Mouse (Mus musculus): ENCODE data around the gene Selenoi.

Gene Selenoi

DNA sequence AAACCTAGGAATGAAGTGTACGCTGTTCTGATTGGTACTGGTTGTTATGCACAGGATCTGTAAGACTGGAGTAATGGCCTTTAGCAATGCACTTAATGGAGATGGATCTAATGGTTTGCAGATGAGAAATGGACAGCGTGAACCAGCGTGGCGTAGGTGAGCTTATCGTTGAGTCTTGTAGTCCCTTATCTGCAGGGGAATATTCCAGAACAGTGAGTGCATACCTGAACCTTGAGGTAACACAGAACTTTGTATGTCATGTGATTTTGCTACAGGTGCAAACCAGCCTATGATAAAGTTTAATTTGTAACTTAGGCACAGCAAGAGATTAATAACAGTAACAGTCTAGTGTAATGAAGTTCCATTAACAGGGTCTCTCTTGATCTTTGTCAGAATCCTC lies 6.2 kb downstream of the Selenoi start:
- DNase-seq (ENCODE audit: low read depth), result no peak

DNA sequence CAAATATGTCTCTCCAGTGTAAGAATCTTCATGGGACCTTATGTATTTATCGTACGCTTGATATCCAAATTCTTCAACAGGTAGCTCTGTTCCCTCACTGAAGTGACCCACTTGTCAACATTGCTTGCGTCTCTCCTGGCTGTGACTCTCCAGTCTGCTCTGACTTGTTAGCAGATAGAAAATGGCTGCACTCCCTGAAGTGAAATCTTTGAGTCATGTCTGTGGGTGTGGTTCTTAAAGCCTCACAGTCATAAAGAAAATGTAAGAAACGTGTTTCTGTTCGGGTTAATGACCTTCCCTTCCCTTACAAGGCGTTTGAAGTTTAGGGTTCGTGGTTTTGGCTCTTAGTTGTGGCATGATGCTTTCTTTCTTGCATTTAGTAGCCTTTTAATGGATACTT lies 8.2 kb downstream of the Selenoi start:
- peak; percentile 86 for DNase-seq (ENCODE audit: low read depth)

DNA sequence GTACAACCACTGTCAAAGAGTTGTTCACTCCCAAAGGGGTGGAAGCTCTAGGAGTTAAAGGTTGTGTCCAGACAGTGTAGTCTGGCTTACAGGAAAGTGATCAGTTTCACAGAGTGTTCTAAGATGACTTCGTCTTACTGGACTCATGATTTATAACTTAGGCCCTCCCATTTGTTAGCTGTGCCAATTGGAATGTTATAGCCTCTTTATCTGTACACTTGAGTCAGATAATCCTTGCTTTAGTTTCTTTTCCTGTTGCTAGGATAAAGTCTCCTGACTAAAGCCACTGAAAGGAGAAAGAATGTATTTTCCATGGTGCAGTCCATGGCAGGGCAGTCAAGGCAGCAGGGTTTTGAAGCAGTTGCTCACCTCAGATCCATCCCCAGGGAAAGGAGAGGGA lies 10.0 kb downstream of the Selenoi start:
- DNase-seq (ENCODE audit: low read depth), result no peak

DNA sequence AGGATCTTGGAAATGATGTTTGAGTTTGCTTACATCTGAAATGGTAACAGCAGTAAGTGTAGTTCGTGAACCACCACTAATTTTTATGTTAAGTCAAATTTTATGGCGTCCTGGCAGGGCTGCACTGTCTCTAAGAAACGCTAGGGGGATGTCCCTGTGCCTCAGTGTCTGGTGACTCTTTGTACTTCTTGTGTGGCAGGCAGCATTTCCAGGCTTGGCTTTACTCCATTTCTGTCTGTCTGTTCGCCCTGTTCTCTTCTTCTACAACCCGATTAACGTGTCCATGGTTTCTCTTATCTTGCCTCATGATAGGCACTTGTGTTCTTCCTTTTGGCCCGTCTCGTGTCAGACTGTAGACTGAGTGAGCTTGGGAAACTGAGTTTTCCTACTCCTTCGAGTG lies 11.4 kb downstream of the Selenoi start:
- peak; percentile 63 for DNase-seq (ENCODE audit: low read depth)

DNA sequence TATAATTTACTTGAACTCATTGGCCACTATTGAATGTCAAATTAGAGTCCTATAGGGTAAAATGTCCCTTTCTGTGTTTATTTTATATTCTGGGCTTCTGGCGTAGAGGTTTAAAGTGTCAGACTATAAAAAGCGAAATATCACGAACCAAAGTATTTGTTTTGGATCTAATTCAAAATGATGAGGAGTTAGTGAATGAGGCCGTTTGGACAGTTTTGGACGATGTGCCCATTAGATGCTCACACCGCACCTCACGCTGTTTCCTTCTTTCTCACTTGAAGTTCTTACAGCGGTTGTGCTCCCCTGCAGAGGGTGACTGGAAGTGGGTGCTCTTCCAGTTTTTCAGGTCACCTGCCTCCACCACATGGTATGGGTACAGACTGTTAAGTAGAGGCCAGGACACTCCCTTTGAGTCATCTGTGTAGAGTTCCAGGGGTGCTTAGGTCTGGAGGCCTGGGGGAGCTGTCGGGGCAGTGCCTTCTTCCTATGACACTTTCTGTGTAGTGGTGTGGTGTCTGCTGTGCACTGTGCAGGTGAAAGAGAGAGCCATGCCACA lies 13.6 kb downstream of the Selenoi start:
- DNase-seq (ENCODE audit: low read depth), result no peak

DNA sequence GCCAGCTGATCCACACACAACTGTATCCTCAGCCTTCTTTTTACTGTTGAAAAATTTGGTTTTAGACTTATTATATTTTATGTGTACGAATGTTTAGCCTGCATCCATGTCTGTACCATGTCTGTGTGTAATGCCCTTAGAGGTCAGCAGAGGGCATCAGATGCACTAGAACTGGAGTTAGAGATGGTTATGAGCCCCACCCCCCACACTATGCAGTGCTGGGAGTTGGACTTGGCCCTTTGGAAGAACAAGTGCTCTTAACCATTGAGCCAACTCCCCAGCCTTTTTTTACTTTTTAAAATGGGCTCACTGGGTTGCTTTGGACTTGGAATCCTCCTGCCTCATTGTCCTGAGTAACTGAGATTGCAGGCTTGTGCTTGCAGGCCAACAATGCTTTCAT lies 15.3 kb downstream of the Selenoi start:
- DNase-seq (ENCODE audit: low read depth), result peak; percentile 50

DNA sequence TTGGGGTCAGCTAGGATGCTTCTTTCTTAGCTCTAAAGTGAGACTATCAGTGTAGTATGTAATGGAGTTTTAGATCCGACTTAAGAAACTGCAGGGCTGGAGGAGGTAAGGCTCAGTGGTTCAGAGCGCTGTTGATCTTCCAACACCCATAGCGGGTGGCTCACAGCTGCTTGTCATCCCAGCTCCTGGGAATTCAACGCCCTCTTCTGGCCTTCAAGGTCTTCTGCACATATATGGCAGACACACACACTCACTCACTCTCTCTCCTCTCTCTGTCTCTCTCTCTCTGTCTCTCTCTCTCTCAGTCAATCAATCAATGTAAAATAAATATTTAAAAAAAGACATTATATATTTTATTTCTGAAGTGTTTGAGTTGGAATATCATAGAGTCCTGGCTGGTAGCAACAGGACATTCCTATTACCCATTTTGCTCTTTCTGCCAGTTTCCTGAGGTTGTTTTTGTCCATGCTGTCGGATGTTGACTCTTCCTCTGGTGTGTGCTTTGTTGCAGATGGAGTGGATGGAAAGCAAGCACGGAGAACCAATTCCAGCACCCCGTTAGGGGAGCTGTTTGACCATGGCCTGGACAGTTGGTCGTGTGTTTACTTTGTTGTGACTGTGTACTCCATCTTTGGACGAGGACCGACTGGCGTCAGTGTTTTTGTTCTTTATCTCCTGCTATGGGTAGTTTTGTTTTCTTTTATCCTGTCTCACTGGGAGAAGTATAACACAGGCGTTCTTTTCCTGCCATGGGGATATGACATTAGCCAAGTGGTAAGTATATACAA lies 23.4 kb downstream of the Selenoi start:
- no peak for DNase-seq (ENCODE audit: low read depth)

DNA sequence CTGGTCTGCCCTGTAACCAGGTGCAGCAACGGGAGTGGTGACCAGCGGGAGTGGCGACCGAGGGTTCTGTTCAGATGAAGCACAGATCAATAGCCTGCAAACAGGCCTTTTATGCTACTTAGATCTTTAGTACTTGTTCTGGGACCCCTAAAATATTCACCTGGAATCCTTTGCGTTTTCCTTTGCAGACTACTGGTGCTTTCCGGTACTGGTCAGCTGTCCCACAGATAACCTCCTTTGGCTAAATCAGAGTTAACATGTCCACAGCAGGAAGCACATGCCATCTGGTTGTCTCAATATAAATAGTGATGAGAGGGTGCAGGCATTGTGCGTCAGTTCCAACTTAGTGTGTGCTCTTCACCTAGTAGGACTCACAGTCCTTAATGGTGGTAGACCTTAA lies 26.4 kb downstream of the Selenoi start:
- DNase-seq (ENCODE audit: low read depth), result no peak

DNA sequence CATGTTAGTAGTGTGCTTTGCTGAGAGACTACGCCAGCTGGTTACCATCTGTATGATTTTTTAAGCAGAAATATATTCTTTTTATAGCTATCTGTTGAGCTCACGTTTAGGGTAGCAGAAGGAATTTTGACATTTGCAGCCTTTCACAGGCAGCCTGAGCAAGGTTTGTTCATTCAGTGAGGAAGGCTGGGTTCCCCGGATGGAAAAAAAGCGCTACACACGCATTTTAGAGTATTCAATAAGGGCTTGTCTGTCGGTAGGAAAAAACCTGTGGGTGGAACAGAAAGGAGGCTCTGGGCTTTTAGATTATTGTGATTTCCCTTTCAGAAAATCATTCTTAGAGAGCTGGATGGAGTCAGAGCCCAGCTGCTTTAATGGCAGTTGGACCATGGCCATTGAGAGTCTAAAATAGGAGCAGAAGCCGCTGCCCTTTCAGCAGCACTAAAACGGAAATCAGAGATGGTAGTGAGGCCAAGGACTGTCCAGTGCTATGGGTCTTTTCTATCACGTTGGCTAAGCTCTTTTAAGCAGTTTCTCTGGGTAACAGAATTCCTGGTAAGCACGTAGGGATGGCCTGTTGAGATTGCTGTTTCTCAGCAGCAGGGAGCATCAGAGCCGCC lies 38.3 kb downstream of the Selenoi start:
- DNase-seq (ENCODE audit: low read depth), result no peak

DNA sequence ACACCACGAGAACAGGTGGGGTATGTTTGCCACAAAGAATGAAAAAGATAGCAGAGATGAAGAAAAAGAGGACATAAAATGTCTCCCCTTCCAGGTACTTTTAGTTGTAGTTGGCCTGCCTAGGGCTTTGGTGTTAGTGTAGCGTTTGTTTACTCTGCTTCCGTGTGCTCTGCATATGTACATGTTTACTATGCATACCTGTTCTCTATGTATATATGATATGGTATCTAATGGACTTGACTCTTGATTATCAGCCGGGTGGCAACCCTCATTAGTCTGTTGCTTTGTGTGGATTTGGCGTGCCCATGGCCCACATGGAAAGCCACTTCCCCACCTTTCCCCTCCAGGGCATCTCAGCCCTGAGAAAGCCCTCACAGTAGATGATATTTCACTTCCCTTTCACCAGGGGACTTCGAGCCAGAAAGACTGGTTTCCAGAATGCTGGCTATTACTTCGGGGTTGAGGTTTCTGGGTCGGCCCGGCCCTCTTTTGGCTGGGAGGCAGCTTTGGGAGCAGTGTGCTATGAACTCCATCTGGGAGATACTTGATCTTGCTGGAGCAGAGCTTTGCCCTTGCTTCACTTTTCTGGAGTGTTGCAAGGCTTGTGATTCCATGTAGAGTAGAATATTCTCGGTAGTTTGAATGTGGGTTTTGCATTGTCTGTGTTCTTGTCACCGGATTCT lies 39.4 kb downstream of the Selenoi start:
- DNase-seq (ENCODE audit: low read depth), result no peak

DNA sequence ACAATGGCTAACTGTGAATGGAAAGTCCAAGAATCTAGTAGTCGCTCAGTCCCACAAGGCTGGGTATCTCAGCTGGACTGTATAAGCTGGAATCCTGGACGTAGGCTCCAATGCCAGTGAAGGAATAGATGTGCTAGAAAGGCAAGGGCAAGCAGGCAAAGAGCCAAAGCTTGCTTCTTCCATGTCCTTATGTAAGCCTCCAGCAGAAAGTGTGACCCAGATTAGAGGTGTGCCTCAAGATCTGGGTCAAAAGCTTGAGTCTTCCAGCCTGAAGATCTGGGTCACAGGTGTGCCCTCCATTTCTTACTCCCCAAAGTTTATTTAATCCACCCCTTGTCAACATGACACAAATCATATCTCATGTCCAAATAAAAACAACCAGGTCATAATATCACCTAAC lies 44.0 kb downstream of the Selenoi start:
- no peak for DNase-seq (ENCODE audit: low read depth)

DNA sequence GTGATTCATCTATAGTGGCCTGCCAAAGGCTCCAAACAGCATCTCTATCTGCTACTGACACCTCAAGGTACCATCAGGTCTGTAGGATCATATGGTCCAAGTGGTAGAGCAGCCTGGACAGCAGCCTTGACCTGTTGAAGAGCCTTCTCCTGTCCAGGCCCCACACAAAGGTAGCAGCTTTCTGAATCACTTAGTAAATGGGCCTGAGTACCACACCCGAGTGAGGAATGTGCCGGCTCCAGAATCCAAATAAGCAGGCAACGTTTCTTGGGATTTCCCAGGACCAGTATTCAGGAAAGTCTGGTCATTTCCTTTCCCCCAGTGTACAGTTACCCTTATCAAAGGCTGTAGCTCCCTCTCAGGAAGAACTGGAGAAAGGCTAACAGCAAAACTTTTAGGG lies 46.6 kb downstream of the Selenoi start:
- no peak for DNase-seq (ENCODE audit: low read depth)

DNA sequence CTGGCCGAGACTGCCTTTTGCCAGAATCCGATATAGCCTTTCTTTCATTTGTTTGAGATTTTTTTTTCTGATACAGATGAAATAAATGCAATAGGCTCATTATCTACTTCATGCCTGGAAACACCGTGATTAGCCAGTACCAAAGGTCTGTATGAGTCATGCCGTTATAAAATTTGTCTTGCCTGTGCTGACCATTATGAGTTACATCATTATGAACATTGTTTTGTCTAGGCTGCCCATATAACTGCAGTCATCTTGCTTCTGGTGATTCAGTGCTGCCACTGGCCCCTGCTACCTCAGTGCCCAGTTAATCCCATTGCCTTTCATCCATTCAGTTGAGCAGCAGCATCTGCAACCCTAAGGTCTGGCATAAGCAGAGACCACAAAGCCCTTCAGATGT lies 47.1 kb downstream of the Selenoi start:
- DNase-seq (ENCODE audit: low read depth), result no peak

DNA sequence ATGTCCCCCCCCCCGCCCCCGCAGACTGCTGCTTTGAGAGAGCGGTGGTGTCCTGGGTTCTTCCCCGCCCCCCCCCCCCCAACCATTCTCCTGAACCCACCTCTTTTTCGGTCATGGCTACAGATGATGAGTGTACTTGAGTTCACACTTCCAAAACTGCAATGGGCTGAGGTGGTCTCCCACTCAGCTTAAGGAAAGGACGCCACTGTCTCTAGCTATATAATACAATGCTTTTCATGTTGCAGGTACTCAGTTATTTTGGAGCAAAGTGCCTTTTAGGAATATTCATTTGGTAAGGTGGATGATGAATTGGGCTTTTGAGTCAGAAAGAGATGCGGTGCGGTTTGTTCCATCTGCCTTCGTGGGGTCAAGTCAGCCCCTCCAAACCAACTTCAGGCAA lies 48.5 kb downstream of the Selenoi start:
- no peak for DNase-seq (ENCODE audit: low read depth)

DNA sequence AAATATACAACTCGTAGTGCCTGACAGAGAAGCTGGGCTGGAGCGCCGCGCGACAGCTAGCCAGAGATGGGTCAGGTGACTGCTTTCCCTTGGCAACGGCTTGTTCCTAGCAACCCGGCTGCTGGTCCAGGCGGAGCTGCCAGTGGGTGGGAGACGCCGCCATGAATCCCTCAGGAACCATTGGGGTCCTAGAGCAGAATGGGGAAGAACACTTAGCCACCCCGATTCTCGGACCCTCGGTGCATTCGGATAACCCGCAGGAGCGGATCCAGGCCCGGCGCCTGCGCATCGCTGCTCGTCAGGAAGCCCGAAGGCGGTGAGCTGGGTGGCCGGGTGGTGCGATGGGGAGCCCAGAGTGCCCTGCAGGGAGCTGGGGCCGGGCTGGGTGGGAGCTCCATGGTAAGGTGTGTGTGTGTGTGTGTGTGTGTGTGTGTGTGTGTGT lies 48.9 kb downstream of the Selenoi start, which contains the start of gene Drc1:
TSS of gene Drc1 (plus strand) at position 98 of the 442 bp plus-strand sequence.
- DNase-seq (ENCODE audit: low read depth), result no peak

DNA sequence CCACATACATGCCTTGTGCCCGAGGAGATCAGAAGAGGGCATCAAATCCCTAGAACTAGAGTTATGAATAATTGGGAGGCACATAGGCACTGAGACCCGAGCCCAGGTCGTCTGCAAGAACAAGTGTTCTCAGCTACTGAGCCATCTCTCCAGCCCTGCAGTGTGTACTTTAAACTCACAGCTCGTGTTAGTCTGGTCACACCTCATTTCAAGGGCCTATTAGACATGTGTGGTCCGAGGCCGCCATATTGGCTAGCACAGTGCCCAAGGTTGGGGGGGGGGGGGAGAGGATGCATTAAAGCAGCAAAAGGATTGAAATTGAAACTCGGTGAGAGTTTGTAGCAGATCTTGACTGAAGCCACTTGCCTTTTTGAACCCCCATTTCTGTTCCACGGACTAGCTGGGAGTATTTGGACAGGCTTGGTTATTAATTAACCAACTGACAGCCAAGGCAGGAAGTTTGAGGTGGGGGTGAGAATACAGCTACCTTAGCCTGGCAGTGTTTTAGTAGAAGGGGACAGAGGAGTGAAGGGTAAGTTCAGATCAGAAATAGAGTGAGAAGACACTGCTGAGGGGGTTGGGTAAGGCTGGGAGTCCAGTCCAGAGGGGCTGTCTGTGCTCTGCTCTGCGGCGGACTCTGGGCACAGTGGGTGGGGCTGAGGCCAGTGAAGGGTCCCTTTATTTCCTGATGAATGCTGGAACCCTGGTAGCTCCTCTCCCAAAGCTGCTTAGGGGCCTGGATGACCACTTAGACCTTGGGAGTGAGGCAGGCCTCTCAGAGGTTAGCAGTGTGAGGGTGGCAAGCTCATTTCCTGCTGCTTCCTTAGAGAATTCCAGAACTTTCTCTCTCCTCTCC lies 53.8 kb downstream of the Selenoi start:
- DNase-seq (ENCODE audit: low read depth), result no peak

DNA sequence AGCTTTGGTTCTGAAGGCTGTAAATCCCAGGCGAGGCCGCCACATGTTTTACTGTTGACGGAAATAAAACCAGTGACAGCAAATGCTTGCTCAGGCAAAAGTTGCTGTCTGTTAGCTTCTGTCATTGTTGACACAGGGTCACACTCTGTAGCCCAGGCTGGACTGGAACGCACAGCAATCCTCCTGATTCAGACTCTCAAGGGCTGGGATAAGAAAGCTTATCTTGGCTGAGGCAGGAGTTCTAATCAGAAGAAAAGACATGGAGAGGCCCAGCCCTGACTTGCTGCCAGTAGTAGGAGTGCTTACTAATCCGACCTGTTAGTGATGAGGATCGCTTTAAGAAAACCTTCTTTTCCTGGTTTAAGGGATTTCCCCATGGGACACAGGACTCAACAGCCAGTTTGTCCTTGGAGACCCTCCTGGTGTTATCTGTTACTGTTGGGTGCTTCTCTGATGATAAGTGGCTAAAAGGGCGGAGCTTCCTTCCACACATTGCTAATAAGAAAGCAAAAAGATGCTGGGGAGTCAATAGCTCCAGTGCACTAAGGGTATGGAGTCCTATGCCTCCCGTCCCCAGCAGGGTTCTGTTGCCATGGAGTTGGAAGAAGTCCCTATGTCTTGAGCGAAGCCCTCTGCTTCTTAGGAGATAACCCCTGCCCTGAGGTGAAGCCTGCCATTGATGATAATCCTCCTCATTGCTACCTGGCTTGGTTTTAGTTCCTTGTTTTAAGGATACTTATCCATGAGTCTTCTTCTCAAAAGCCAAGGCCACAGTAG lies 54.9 kb downstream of the Selenoi start:
- no peak for DNase-seq (ENCODE audit: low read depth)

Measured in induced T-regulatory cell, adult 2 months (primary cell).